Mouse (Mus musculus): ENCODE measurements around the gene Lgals8. TPM values are rescaled to one million over a fixed set of nuclear protein-coding genes. Genes with fewer than 3 reads are reported as not detected.
"Not testable (repeated sequence)": the region's sequence is repeated elsewhere in the genome, so short reads cannot be mapped to it uniquely, and the experiment has no call there.

The Lgals8 gene
- total RNA-seq (2021): 10 to 100 TPM; 23.2 to 28.5 TPM

DNA sequence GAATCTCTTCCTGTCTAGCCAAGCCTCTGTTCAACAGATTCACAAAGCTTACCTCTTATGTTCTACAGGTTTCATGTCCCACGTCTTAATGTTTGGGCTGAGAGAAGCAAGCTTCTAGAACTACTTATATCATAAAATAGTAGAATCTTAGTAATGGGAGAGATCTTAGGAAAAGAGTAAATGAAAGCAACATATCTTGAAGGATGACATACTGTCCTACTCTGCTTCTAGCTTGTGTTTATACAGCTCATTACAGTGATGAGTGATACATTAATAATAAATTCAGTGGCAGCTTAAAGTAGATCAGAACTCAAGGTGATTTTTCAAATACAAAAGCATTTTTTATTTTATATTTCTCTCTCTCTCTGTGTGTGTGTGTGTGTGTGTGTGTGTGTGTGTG lies at the start of gene Lgals8:
TSS of gene Lgals8 (minus strand) at position 101 of the 400 bp plus-strand sequence.
- DNase-seq (ENCODE audit: low spot score in 2 of 2): no peak
- intact Hi-C loops (cut with DNase I): loop anchor here (5.0 kb wide), 1 partner anchor 102 kb away; the partner anchor contains the start of gene Ero1lb

DNA sequence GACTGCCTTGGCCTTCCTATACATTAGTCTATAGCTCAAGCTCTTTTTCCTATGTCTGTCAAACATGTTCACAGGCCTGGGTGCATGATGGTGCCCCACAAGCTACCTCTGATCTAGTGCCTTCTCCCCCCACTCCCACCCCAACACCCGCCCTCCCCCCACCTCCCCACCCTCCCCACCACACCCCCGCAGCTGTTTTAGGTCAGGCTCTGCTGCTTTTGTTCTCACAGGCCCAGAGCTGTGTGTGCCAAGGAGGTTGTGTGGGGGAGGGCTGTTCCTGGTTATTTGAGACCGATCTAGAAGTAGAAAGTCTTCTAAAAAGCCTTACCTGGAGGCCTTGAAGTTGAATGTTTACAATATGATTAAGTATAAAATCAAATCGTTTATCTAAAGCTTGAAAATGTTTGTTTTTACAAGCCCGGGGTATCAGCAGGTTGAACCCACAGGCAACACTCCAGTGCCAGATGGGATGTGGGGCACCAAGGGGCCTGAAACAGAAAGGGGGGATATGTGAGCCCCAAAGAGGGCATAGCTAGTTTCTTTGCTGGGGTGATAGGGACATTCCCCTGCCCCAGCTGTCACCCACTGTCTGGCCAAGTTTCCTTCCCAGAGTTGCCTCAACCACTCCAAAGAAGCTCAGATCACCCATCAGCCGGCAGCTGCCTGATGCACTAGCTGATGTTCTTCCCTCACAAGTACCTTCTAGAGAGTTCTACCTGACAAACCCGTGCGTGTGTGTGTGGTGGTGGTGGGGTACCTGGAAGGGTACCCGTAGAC lies 46.6 kb upstream of the Lgals8 start:
- intact Hi-C loops (cut with DNase I): no loop called here
- no peak for DNase-seq (ENCODE audit: low spot score in 2 of 2)

DNA sequence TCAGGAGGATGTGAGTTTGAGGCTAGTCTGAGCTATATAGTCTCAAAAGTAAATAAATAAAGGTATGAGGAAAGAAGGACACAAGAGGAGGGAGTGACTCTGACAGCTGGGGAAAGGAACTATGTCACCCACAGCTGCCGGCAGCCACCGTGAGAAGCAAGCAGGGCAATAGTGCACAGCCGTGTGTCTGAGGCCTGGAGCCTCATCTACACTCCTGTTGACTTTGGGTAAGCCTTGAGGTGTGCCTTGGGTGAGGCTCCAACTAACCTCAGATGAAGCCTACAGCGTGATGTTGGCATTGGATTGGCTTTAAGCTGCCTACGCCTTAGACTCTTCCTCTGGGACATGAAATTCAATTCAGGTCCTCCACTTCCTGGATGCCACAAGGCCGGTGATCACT lies 45.3 kb upstream of the Lgals8 start:
- DNase-seq (ENCODE audit: low spot score in 2 of 2): no peak
- intact Hi-C loops (cut with DNase I): no loop called here

DNA sequence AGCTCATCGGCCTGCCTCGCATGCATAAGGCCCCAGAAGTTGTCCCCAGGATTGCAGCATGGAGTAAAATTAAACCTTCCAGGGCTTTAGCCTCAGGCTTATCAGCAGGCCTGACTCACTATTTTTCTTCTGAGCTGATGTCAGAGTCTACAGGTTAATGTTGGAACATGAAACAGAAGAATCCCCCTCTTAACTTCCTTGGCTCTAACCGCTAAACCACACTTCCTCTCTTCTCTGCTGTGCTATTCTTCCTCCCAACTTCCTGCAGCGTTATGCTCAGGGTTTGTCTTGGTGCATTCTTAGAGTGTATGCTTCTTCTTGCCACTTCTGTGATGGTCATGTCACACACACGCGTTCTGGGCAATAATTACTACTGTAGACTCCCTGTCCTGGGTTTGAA lies 42.7 kb upstream of the Lgals8 start:
- no peak for DNase-seq (ENCODE audit: low spot score in 2 of 2)
- intact Hi-C loops (cut with DNase I): no loop called here

DNA sequence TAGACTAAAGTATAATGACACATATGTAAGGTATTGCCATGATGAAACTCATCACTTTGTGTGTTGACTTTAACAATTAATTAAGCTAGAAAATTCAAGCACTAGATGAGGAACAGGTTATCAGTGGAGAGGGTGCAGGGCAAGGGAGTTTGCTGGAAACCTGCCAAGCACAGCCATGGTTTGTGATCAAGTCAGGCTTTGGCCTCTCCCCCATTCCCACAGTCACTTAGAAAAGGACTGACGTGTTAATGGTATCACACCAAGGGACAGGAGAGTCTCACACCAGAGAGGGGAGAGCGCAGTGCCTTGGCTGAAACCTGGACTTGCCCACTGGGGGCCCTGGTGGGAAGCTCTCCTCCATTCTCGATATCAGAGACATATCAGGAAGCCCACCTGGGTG lies 40.6 kb upstream of the Lgals8 start:
- no peak for DNase-seq (ENCODE audit: low spot score in 2 of 2)
- intact Hi-C loops (cut with DNase I): no loop called here

DNA sequence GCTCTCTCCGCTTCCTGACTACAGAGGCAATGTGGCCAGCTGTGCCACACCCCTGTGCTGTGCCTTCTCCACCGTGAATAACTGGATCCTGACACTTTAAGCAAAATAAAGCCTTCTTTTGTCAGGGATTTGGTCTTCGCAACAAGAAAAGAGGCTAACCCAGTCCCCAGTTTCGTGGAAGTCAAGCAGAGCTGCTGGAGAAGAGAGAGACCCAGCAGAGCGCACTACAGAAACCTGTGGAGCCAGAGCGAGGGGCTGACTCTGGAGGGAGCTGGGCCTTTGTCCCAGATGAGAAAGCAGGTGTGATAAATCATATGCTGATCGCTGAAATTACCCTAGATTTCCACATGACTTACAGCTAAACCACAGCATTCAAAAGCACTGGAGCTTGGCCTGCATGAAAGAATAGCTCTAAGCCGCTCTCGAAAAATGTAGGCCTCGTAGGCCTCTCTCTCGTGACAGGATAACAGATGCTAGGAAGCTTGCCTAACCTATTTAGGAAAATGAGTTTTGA lies 38.6 kb upstream of the Lgals8 start:
- intact Hi-C loops (cut with DNase I): no loop called here
- no peak for DNase-seq (ENCODE audit: low spot score in 2 of 2)

DNA sequence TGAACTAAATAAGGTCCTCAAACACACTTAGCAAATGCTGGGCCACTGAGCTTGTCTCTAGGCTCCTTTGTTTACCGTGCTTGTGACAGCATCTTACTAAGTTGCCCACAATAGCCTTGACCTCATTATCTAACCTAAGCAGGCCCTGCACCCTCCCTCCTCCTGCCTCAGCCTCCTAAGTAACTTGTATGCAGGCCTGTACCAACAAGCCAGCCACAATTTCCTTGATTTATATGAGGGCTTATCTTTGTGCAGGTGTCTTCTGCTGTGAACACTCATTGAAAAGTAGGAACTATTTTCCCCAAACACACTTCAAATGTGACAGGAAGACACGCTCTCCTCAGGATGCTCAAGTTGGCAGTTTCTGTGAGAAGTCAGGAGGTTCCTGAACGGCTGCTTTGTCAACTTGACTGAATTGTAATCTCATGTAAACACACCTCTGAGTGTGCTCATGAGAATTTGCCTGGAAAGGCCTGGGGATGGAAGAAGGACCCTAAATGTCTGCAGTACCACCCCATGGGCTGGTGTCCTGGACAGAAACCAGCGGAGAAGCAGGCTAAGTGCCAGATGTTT lies 38.0 kb upstream of the Lgals8 start:
- intact Hi-C loops (cut with DNase I): no loop called here
- DNase-seq (ENCODE audit: low spot score in 2 of 2): no peak

DNA sequence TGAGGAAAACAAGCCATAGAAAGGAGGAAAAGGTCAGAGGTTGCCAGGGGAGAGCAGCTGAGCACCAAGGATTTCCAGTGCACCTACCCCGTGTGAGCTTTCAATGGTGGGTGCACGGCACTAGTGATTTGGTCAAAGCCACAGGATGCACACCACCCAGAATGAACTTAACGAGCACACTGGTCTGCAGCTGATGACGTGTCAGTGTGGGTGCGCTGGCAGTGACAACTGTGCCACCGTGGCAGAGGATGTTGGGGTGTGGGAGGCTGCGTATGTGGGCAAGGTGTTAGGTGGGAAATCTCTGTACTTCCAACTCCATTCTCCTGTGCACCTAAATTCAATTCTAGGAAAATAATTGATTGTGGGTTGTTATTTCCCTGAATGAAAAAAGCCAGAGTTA lies 34.4 kb upstream of the Lgals8 start:
- intact Hi-C loops (cut with DNase I): no loop called here
- DNase-seq (ENCODE audit: low spot score in 2 of 2): peak in 1 of 2 experiments; percentile 51

DNA sequence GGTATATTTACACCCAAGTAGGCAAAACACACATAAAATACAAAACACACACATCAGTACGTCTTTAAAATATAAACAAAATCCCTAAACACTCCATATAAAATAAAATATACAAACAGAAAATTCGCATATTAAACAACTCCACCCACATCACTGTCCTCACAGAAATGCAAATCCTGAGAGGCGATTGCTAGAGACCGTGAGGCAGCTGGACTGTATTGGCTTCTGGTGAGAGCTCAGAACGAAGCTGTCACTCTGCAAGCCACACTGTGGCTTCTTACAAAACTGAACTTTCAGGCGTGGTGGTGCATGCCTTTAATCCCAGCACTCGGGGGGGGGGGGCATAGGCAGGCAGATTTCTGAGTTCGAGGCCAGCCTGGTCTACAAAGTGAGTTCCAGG lies 33.1 kb upstream of the Lgals8 start:
- intact Hi-C loops (cut with DNase I): no loop called here
- no peak for DNase-seq (ENCODE audit: low spot score in 2 of 2)

DNA sequence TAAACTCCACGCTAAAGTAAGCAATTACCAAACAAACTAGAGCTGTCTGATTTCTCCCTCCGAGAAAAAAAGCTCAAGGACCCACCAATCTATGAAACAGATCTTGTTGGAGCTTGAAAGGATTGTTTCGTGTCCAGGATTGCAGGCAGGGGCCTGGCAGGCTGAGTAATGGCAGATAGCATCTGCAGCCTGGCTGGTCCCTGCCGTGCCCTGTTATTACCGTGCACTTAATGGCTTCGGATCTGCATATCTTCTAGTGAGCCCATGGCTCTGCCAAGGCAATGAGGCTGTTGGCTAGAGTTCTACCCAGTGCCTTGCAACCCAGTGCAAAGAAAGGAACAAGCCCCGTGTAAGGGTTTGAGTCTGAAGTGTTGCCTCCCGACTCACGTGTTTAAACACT lies 30.0 kb upstream of the Lgals8 start:
- DNase-seq (ENCODE audit: low spot score in 2 of 2): no peak
- intact Hi-C loops (cut with DNase I): no loop called here

DNA sequence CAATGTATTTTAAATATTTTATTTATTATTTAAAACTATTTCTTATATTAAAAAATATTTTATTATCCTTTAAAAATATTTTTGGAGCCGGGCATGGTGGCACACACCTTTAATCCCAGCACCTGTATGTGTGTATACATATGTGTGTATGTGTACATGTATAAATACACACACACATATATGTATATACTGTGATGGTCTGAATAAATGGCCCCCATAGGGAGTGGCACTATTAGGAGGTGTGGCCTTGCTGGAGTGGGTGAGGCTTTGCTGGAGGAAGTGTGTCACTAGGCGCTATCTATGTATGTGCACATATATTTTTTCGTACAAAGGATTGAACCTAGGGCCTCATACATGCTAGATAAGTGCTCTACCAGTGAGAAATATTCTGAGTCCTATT lies 27.8 kb upstream of the Lgals8 start:
- intact Hi-C loops (cut with DNase I): no loop called here
- no peak for DNase-seq (ENCODE audit: low spot score in 2 of 2)

DNA sequence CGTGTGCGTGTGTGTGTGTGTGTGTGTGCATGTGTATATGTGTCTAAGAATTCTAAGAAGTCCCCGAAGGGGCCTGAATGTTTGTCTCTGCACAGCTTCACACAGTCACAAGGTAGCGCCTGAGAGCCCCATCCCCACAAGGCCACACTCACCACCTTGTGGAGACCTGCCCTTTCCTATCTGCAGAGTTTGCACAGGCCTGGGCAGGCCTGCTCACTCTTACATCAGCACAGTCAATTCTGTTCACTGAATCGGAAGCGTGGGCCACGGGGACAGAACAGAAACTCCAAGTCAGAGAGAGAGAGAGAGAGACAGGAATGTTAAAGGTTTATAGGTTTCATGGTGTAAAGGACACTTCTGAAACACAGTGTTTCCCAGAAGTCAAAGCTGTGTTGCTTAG lies 20.9 kb upstream of the Lgals8 start:
- intact Hi-C loops (cut with DNase I): no loop called here
- no peak for DNase-seq (ENCODE audit: low spot score in 2 of 2)

DNA sequence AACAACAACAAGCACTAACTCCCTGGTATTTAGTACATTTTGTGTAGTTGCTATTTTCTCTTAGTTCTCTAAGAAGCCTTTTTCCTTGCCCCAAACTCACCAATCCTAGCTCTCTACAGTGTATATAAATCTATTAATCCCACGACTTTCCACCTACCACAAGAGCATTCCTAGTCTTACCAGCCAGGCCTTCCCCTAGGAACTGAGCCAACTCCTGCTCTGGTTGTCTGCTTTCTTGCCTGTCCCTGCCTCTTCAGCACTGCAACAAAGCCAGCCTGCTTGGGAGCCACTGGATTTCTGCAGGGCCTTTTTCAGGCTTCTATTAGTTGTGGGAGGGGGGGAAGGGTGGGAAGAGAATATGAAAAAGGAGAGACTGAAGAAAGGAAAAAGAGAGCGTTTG lies 20.5 kb upstream of the Lgals8 start:
- DNase-seq (ENCODE audit: low spot score in 2 of 2): no peak
- intact Hi-C loops (cut with DNase I): no loop called here

DNA sequence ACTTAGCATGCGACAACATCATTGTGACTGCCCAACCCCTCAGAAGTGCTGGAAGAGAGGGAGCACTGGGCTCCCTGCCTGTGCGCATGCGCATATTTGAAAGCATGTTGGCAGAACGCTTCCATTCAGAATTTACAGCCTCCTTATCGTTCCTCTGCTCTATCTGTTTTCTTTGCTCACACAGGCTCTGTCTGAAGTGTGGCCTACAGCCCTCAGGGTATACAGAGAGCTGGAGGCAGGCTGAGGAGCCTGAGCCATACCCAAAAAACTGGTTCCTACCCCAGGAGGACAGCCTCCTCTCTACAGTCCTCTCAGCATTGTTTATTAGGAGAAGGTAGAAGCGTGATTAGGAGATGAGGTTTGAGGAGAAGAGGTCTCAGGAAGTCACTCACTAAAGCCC lies 15.1 kb upstream of the Lgals8 start:
- no peak for DNase-seq (ENCODE audit: low spot score in 2 of 2)
- intact Hi-C loops (cut with DNase I): no loop called here

DNA sequence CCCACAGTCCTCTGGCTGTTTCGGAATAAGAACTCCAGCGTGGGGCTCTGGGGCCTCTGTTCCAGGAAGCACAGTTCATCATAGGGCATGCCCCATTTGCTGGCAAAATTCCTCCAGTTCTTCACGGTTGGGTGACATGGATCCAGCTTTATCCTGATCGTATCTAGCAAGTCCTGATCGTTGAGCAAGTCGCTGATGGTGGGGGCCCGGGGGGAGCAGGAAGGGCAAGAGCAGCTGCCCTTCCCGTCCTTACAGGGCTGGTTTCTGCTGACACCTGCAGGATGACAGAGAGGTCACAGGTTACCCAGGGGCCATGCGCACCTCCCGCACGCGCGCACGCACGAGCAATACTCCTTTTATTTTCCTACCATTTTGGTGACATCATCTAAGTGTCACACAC lies 13.6 kb upstream of the Lgals8 start:
- DNase-seq (ENCODE audit: low spot score in 2 of 2): no peak
- intact Hi-C loops (cut with DNase I): no loop called here

DNA sequence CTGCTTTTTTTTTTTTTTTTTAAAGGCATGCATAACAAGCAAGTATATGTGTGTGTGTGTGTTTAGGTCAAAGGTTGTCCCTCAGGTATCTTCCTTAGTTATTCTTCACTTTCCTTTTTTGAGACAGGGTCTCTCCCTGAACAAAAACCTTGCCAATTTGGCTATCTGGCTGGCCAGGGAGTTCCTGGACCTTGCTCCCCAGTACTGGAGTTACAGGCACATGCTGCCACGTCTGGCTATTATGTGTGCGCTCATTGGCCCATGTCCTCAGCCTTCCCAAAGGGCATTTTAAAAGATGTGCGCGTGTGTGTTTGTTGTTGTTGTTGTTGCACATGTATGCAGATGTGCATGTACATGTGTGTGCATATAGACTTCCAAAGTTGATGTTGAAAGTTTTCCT lies 12.1 kb upstream of the Lgals8 start:
- intact Hi-C loops (cut with DNase I): no loop called here
- no peak for DNase-seq (ENCODE audit: low spot score in 2 of 2)

DNA sequence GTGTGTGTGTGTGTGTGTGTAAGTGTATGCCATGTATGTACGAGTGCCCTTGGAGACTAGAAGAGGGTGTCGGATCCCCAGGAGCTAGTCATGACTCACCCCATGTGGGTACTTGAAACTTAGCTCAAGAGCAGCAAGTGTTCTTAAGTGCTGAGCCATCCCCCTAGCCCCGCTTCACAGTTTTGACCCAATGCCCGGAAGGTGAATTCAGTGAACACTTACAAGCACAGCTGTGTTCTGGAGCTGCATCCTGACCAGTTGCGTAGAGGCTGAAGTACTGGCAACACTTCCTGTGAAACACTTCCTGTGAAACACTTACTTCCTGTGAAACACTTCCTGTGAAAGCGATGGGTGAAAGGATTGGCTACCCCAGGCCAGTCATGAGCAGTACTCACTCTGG lies 10.5 kb upstream of the Lgals8 start:
- intact Hi-C loops (cut with DNase I): no loop called here
- DNase-seq (ENCODE audit: low spot score in 2 of 2): no peak

DNA sequence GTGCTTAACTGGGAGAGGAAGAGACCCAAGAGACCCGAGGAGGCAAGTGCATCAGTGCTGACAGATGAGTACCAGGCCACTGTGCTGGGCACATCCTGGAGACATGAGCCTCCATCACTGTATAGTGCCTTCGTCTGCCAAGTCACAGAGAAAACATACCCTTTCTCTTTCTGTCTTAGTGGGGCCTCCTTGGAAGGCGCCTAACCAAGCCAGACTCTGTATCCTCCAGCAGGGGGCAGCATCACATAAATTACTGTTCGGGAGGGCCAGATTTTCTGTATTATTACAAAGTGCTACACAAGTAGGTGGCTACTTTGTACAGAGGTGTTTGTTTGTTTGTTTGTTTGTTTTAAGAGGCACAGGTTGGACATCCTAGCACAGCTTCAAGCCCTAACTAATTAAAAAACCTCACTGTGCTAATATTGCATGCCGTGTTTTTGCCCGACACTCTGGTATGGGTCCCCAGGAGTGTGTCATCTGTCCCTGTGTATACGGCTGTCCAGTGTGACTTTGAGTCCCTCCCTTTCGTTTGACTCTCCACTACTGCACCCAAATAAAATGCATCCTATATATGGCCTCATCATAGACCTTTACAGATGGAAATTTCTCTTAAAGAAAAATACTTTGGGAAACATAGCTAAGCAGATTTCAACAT lies 9.1 kb upstream of the Lgals8 start:
- DNase-seq (ENCODE audit: low spot score in 2 of 2): peak; percentile 72 to 77
- intact Hi-C loops (cut with DNase I): loop anchor here (1.0 to 5.0 kb wide), 5 partner anchors 65 to 941 kb away; no protein-coding TSS in a partner anchor

DNA sequence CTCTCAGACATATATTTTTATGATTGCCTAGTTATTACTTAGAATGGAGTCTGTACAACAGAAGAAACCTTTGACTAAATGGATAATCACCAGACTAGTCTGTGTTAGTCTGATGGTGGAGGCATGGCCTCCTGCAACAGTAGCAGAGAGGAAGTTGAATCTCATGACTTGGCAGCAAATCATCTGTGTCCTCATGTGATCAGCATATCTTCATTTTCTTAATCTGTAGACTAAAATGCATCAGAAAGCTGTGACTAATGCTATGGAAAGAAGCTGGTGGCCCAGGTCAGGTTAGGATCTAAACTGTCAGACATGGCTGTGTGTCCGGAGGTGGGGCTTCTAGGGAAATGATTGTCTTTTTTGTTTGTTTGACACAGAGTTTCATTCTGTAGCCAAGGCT lies 3.7 kb upstream of the Lgals8 start:
- intact Hi-C loops (cut with DNase I): no loop called here
- no peak for DNase-seq (ENCODE audit: low spot score in 2 of 2)

DNA sequence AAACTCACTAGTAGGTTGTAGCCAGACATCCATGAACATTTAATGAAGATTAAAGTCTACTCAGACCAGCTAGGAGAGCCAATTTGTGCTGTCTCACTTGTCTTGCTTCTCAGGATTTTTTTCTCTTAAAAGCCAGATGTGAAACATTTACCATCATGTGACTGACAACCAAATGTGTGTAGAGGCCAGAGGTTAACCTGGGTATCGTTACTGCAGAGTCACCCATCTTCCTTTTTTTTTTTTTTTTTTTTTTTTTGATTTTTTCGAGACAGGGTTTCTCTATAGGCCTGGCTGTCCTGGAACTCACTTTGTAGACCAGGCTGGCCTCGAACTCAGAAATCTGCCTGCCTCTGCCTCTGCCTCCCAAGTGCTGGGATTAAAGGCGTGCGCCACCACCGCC lies 585 bp downstream of the Lgals8 start:
- intact Hi-C loops (cut with DNase I): loop anchor here (5.0 kb wide), 1 partner anchor 103 kb away; the partner anchor contains the start of gene Ero1lb

DNA sequence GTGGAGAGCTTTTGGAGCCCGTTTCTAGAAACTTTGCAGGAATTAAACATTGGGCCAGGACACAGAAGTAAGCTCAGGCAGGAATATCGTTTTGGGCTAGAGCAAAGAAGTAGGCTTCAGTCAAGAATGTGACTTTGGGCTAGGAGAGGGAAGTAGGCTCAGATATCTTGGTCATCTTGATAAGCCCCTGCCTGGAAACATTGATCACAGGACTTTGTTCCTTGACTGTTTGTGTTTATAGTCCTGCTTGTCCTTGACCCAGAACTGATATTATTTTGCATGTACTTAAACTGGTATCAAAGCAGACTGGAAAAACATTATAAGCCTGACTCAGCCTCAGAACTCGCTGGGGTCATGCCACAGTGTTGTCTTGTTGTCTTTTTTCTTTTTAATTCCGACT lies 2.1 kb downstream of the Lgals8 start:
- intact Hi-C loops (cut with DNase I): loop anchor here (5.0 kb wide), 1 partner anchor 105 kb away; the partner anchor contains the start of gene Ero1lb
- DNase-seq (ENCODE audit: low spot score in 2 of 2): no peak

More for the DNA sequence above, 585 bp downstream of the Lgals8 start:
- DNase-seq (ENCODE audit: low spot score in 2 of 2): not testable (repeated sequence)
